Mouse (Mus musculus): ENCODE data around the gene C1galt1. TPM values are rescaled to one million over a fixed set of nuclear protein-coding genes. Genes with fewer than 3 reads are reported as not detected.

The C1galt1 gene
- polyA plus RNA-seq, 1 experiment from 2014 or later, result 1.4 TPM

GRCm38 (mm10) chr6:7885994-7886684, 41.5 kb downstream of the C1galt1 start:
- no peaks in the 10 kb centered on the region for H3K9me3 ChIP-seq (ENCODE audit: control insufficient read depth, low read length)
- H3K4me3 ChIP-seq (replicated peaks; ENCODE audit: low read length), result no peak overlapping the region
- no peaks in the 10 kb centered on the region for H3K4me1 ChIP-seq (replicated peaks; ENCODE audit: control insufficient read depth, insufficient read depth, low read length)
- no peak overlapping the region for H3K27ac ChIP-seq (ENCODE audit: low read length)
- ATAC-seq, result no peak
- no peak overlapping the region for H3K9ac ChIP-seq (replicated peaks; ENCODE audit: low read depth, low read length)
- no peaks in the 10 kb centered on the region for H3K27me3 ChIP-seq (replicated peaks; ENCODE audit: control insufficient read depth, insufficient read depth, low read length)
- no peak overlapping the region for H3K4me2 ChIP-seq (ENCODE audit: low read length)
- WGBS, result 78% methylated on average over 5 of the region's 5 CpGs
- H3K36me3 ChIP-seq (ENCODE audit: control insufficient read depth, insufficient read depth), result no peaks in the 10 kb centered on the region

DNA sequence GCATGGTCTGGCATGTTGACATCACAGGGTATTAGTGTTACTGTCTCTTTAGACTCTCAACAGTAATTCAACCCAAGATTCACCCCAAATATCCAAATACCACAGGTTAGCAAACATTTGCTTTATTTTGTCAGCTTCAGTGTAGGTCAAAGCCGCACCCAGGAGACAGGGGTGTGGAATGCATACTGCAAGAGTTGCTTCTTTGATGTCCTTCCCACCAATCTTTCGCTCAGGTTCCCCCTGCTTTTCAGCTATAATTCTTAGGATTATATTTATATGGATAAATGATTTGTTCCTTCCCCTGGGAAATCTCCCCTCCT, 42.0 kb downstream of the C1galt1 start:
- ATAC-seq, result no peak
- no peak overlapping the region for H3K4me2 ChIP-seq (ENCODE audit: low read length)
- 85% methylated on average over 2 of the region's 2 CpGs for WGBS

GRCm38 (mm10) chr6:7896339-7896738, 51.7 kb downstream of the C1galt1 start:
- H3K4me2 ChIP-seq (ENCODE audit: low read length), result no peak overlapping the region
- H3K36me3 ChIP-seq (ENCODE audit: control insufficient read depth, insufficient read depth), result no peaks in the 10 kb centered on the region
- ATAC-seq, result no peak
- H3K4me1 ChIP-seq (replicated peaks; ENCODE audit: control insufficient read depth, insufficient read depth, low read length), result no peaks in the 10 kb centered on the region
- H3K27ac ChIP-seq (ENCODE audit: low read length), result no peak overlapping the region
- H3K9me3 ChIP-seq (ENCODE audit: control insufficient read depth, low read length), result no peaks in the 10 kb centered on the region
- 89% methylated on average over 5 of the region's 5 CpGs for WGBS
- no peaks in the 10 kb centered on the region for H3K27me3 ChIP-seq (replicated peaks; ENCODE audit: control insufficient read depth, insufficient read depth, low read length)
- no peak overlapping the region for H3K4me3 ChIP-seq (replicated peaks; ENCODE audit: low read length)
- no peak overlapping the region for H3K9ac ChIP-seq (replicated peaks; ENCODE audit: low read depth, low read length)

More for the DNA sequence above, 42.0 kb downstream of the C1galt1 start:
- Histone ChIP-seq H3K27me3 (replicated peaks; ENCODE audit: control insufficient read depth, insufficient read depth, low read length) (no peaks in the 10 kb centered on the region), H3K4me3 (replicated peaks; ENCODE audit: low read length) (no peak overlapping the region), H3K4me1 (replicated peaks; ENCODE audit: control insufficient read depth, insufficient read depth, low read length) (no peaks in the 10 kb centered on the region), H3K9me3 (ENCODE audit: control insufficient read depth, low read length) (no peaks in the 10 kb centered on the region), H3K27ac (ENCODE audit: low read length) (no peak overlapping the region), H3K9ac (replicated peaks; ENCODE audit: low read depth, low read length) (no peak overlapping the region), H3K36me3 (ENCODE audit: control insufficient read depth, insufficient read depth) (no peaks in the 10 kb centered on the region)

- Histone ChIP-seq H3K9ac (replicated peaks; ENCODE audit: low read depth, low read length) (no peak overlapping the region), H3K4me3 (replicated peaks; ENCODE audit: low read length) (no peak overlapping the region)
- 64% methylated on average over 2 of the region's 2 CpGs for WGBS
These were observed 67.4 kb downstream of the C1galt1 start for GRCm38 (mm10) chr6:7912015-7912414.

More at GRCm38 (mm10) chr6:7912015-7912414, 67.4 kb downstream of the C1galt1 start:
- H3K36me3 ChIP-seq (ENCODE audit: control insufficient read depth, insufficient read depth), result no peaks in the 10 kb centered on the region
- H3K4me2 ChIP-seq (ENCODE audit: low read length), result no peak overlapping the region
- H3K27ac ChIP-seq (ENCODE audit: low read length), result no peak overlapping the region
- no peaks in the 10 kb centered on the region for H3K27me3 ChIP-seq (replicated peaks; ENCODE audit: control insufficient read depth, insufficient read depth, low read length)
- no peaks in the 10 kb centered on the region for H3K4me1 ChIP-seq (replicated peaks; ENCODE audit: control insufficient read depth, insufficient read depth, low read length)
- H3K9me3 ChIP-seq (ENCODE audit: control insufficient read depth, low read length), result no peaks in the 10 kb centered on the region
- ATAC-seq, result no peak

Other genes starting within 250 kb of the C1galt1 start
- 68.0 and 86.1 TPM in 2 replicates for gene Asns, start 151.6 kb upstream of the C1galt1 start, polyA plus RNA-seq (2015; fragmentation: Nextera tagmentation; extraction: Ambion mirVana)